In the genomic region with DNA sequence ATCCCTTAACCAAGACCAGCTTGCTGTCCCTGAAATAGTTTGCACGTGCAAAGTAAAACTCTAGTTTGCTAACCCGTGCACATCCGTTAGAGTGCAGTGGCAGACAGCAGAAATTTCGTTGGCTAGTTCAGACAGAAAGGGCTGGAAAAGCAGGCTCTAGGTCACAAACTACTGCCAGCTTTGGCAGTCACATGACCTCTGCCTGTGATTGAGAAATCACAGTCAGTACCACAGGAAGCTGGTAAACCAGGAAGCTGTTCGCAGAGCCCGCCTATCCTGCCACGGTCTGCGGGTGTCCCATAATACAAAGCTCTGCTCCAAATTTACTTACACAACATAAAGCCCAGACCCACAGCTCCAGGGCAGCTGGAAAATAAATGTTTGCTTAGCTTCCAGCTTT, we compare ENCODE assay signal across 8 mouse cellular contexts. TPM values are rescaled to one million over a fixed set of nuclear protein-coding genes. Genes with fewer than 3 reads are reported as not detected.
DNase-seq lines count a peak whose midpoint lies in the region; ATAC-seq and TF ChIP-seq lines count a peak whose summit lies in the region.
"Had no signal": no experiment of that assay in that cellular context is flagged by ENCODE, and none has a peak within 500 bp of the region (broad histone marks: within the 10 kb centered on the region; RNA-seq: fewer than 3 reads in every experiment).

No protein-coding gene starts in this region.

- WGBS in heart, embryonic 15.5 days: 55% methylated on average over 8 of the region's 8 CpGs
- WGBS in liver, adult 2 months: 2% methylated on average over 8 of the region's 8 CpGs
- WGBS in stomach, embryonic 14.5 days: 57% methylated on average over 8 of the region's 8 CpGs

- peaks cover 5% of the 10 kb centered on the region; the same call in 1 of the 2 replicates for H3K9me3 ChIP-seq in ES-Bruce4 (replicated peaks; ENCODE audit: control insufficient read depth, insufficient read depth, low read length, poor library complexity, severe bottlenecking)
- no peaks in the 10 kb centered on the region for H3K9me3 ChIP-seq in heart, embryonic 15.5 days (replicated peaks)
- H3K9me3 ChIP-seq in stomach, embryonic 14.5 days (ENCODE audit: control insufficient read depth, low read depth, low read length): no peaks in the 10 kb centered on the region

- no peak for TF ChIP-seq CTCF in C2C12 (IDR thresholded peaks at IDR 0.05; ENCODE audit: control insufficient read depth, insufficient read depth, insufficient read length)
- no peak for TF ChIP-seq CTCF in ES-Bruce4 (IDR thresholded peaks at IDR 0.05; ENCODE audit: low read depth, low read length)
- no peak for TF ChIP-seq CTCF in liver, adult 2 months (IDR thresholded peaks at IDR 0.05; ENCODE audit: low read depth, low read length)

- no peak for TF ChIP-seq POLR2A in ES-Bruce4 (IDR thresholded peaks at IDR 0.05; ENCODE audit: insufficient read depth, low read length)
- 0 out of 2 replicates have a peak, but pooled peaks have one; percentile 30 for TF ChIP-seq POLR2A in liver, adult 2 months (IDR thresholded peaks at IDR 0.05; ENCODE audit: extremely low read depth, insufficient read depth, low read length)

- TF ChIP-seq EP300 in ES-Bruce4 (IDR thresholded peaks at IDR 0.05; ENCODE audit: insufficient read depth, low read depth, low read length): no peak

- H3K27me3 ChIP-seq in C2C12 (ENCODE audit: control insufficient read depth, insufficient read depth, insufficient read length) (peaks cover 39% of the 10 kb centered on the region), ES-Bruce4 (ENCODE audit: control insufficient read depth, insufficient read depth, low read length, poor library complexity, severe bottlenecking) (no peaks in the 10 kb centered on the region)
- peaks cover 9% of the 10 kb centered on the region for H3K27me3 ChIP-seq in heart, embryonic 15.5 days
- no peaks in the 10 kb centered on the region for H3K27me3 ChIP-seq in liver, adult 2 months (ENCODE audit: control insufficient read depth, insufficient read depth, low read length)
- H3K27me3 ChIP-seq in stomach, embryonic 14.5 days (ENCODE audit: control insufficient read depth, insufficient read depth, low read length): no peaks in the 10 kb centered on the region

- H3K36me3 ChIP-seq in C2C12 (ENCODE audit: control insufficient read depth, insufficient read depth): no peaks in the 10 kb centered on the region
- H3K36me3 ChIP-seq in ES-Bruce4 (ENCODE audit: control insufficient read depth, insufficient read depth, low read length, poor library complexity, severe bottlenecking): no peaks in the 10 kb centered on the region
- no peaks in the 10 kb centered on the region for H3K36me3 ChIP-seq in heart, embryonic 15.5 days
- no peaks in the 10 kb centered on the region for H3K36me3 ChIP-seq in liver, adult 2 months (ENCODE audit: control insufficient read depth, insufficient read depth, low read length)
- H3K36me3 ChIP-seq in stomach, embryonic 14.5 days (ENCODE audit: control insufficient read depth, insufficient read depth, low read length): no peaks in the 10 kb centered on the region

- intact Hi-C loops in left cerebral cortex, postnatal 4 days (cut with DNase I): no loop called here

- no peaks in the 10 kb centered on the region for H3K4me1 ChIP-seq in ES-Bruce4 (ENCODE audit: control insufficient read depth, insufficient read depth, low read length)
- H3K4me1 ChIP-seq in heart, embryonic 15.5 days (replicated peaks): no peaks in the 10 kb centered on the region
- H3K4me1 ChIP-seq in liver, adult 2 months (ENCODE audit: control insufficient read depth, insufficient read depth, low read length): no peaks in the 10 kb centered on the region
- no peaks in the 10 kb centered on the region for H3K4me1 ChIP-seq in stomach, embryonic 14.5 days (ENCODE audit: control insufficient read depth, insufficient read depth, low read length)

- peak; percentile 93 for DNase-seq in liver, adult 2 months (ENCODE audit: extremely low read depth, low read depth, low spot score)
- DNase-seq in left cerebral cortex, postnatal 4 days: no peak
- no peak for DNase-seq in thymus, postnatal 36 days

- H3K4me3 ChIP-seq in C2C12 (ENCODE audit: insufficient read depth, poor library complexity, severe bottlenecking) (no peak overlapping the region), ES-Bruce4 (ENCODE audit: low read depth, low read length) (no peak overlapping the region)
- H3K4me3 ChIP-seq in heart, embryonic 15.5 days: no peak overlapping the region
- H3K4me3 ChIP-seq in liver, adult 2 months (ENCODE audit: insufficient read depth, low read depth, low read length): peak overlapping the region; percentile 9; the same call in 1 of the 2 replicates
- no peak overlapping the region for H3K4me3 ChIP-seq in stomach, embryonic 14.5 days (ENCODE audit: low read depth, low read length)

- 0 out of 2 replicates have a peak overlapping the region, but pooled peaks have one; percentile 35 for H3K9ac ChIP-seq in ES-Bruce4 (ENCODE audit: low read depth, poor library complexity, severe bottlenecking)
- no peak overlapping the region for H3K9ac ChIP-seq in heart, embryonic 15.5 days
- peak overlapping the region; percentile 22; the same call in 1 of the 2 replicates for H3K9ac ChIP-seq in liver, adult 2 months (ENCODE audit: low read depth, low read length)
- H3K9ac ChIP-seq in stomach, embryonic 14.5 days (replicated peaks; ENCODE audit: low read depth, low read length): no peak overlapping the region

- ATAC-seq in heart, embryonic 15.5 days (replicated peaks; ENCODE audit: insufficient number of reproducible peaks, insufficient read depth, low FRiP score, low read depth): peak; percentile 54; the same call in 1 of the 2 replicates
- ATAC-seq in stomach, embryonic 14.5 days (ENCODE audit: insufficient number of reproducible peaks, insufficient read depth, low FRiP score, low read depth): peak; percentile 50; the same call in 1 of the 2 replicates

- H3K79me3 ChIP-seq in C2C12 (ENCODE audit: low read depth): no peaks in the 10 kb centered on the region

- H3ac ChIP-seq in C2C12 (ENCODE audit: control insufficient read depth, insufficient read length, low read depth): no peak overlapping the region

- H3K4me2 ChIP-seq in heart, embryonic 15.5 days: no peak overlapping the region
- no peak overlapping the region for H3K4me2 ChIP-seq in stomach, embryonic 14.5 days (replicated peaks; ENCODE audit: low read depth, low read length)

- H3K79me2 ChIP-seq in C2C12 (ENCODE audit: control insufficient read depth, insufficient read depth): no peaks in the 10 kb centered on the region
- no peaks in the 10 kb centered on the region for H3K79me2 ChIP-seq in liver, adult 2 months (ENCODE audit: control insufficient read depth, insufficient read depth, low read length)

- H3K27ac ChIP-seq in ES-Bruce4 (ENCODE audit: insufficient read depth, low read length): no peak overlapping the region
- H3K27ac ChIP-seq in heart, embryonic 15.5 days: peak overlapping the region; percentile 39
- peak overlapping the region; percentile 81 for H3K27ac ChIP-seq in liver, adult 2 months (replicated peaks; ENCODE audit: insufficient read depth, low read depth, low read length)
- peak overlapping the region; percentile 36; the same call in 1 of the 2 replicates for H3K27ac ChIP-seq in stomach, embryonic 14.5 days (ENCODE audit: low read length)

TF ChIP-seq in C2C12, 6 proteins besides CTCF, POLR2A, EP300 and RAD21:
- TF ChIP-seq FOSL1 (IDR thresholded peaks at IDR 0.05; ENCODE audit: insufficient read depth, low read length, poor library complexity, severe bottlenecking) (no peak), MAX (IDR thresholded peaks at IDR 0.05) (no peak), MYOG (IDR thresholded peaks at IDR 0.05; ENCODE audit: control insufficient read depth, extremely low read depth, insufficient read length) (no peak), CEBPB (IDR thresholded peaks at IDR 0.05; ENCODE audit: low read depth) (peak; percentile 85), USF1 (IDR thresholded peaks at IDR 0.05; ENCODE audit: low read depth) (peak; percentile 81), MYOD1 (IDR thresholded peaks at IDR 0.05; ENCODE audit: control insufficient read depth, insufficient read length, low read depth) (no peak)
TF ChIP-seq in C2C12: peak in this region for 2.

RNA-seq across cellular contexts. Expression of gene Ankrd33, which starts 2.4 kb away (rescaled TPM):
- not detected for polyA plus RNA-seq in C2C12 (2012; fragmentation: generic; extraction: Trizol)
- polyA plus RNA-seq in ES-Bruce4 (2011; ENCODE audit: insufficient read depth, insufficient read length, low read depth, missing spikeins): not detected in 2 replicates
- not detected in 2 replicates for polyA plus RNA-seq in heart, embryonic 15.5 days (2015; fragmentation: Nextera tagmentation; extraction: Ambion mirVana)
- total RNA-seq in liver, adult 2 months (2014; rRNA removed): not detected in 2 replicates
- not detected in 2 replicates for polyA plus RNA-seq in liver, adult 2 months (2012; rRNA removed)
- not detected in 2 replicates for polyA plus RNA-seq in stomach, embryonic 14.5 days (2014; fragmentation: Nextera tagmentation; extraction: Ambion mirVana)
- not detected for total RNA-seq in left cerebral cortex, postnatal 4 days (2021)
- total RNA-seq: gastrocnemius, postnatal 36 days had no signal

RNA-seq across cellular contexts. Expression of gene Acvrl1, which starts 15.1 kb away (rescaled TPM):
- polyA plus RNA-seq in C2C12 (2012; fragmentation: generic; extraction: Trizol) (0.05 TPM), ES-Bruce4 (2011; ENCODE audit: insufficient read depth, insufficient read length, low read depth, missing spikeins) (2.7 and 2.9 TPM in 2 replicates)
- 13.1 and 17.1 TPM in 2 replicates for polyA plus RNA-seq in heart, embryonic 15.5 days (2015; fragmentation: Nextera tagmentation; extraction: Ambion mirVana)
- total RNA-seq in liver, adult 2 months (2014; rRNA removed): 3.0 and 4.4 TPM in 2 replicates
- polyA plus RNA-seq in liver, adult 2 months (2012; rRNA removed): 2.3 and 4.0 TPM in 2 replicates
- polyA plus RNA-seq in stomach, embryonic 14.5 days (2014; fragmentation: Nextera tagmentation; extraction: Ambion mirVana): 15.6 and 16.9 TPM in 2 replicates
- 1 to 10 TPM; 8.4 to 9.7 TPM for total RNA-seq in left cerebral cortex, postnatal 4 days (2021)

RNA-seq across cellular contexts. Expression of gene Fignl2, which starts 34.8 kb away (rescaled TPM):
- polyA plus RNA-seq in C2C12 (2012; fragmentation: generic; extraction: Trizol) (0.01 TPM), ES-Bruce4 (2011; ENCODE audit: insufficient read depth, insufficient read length, low read depth, missing spikeins) (25.6 and 27.4 TPM in 2 replicates)
- 0.03 and 0.10 TPM in 2 replicates for polyA plus RNA-seq in heart, embryonic 15.5 days (2015; fragmentation: Nextera tagmentation; extraction: Ambion mirVana)
- total RNA-seq in liver, adult 2 months (2014; rRNA removed): 1.8 and 2.3 TPM in 2 replicates
- 6.4 and 6.9 TPM in 2 replicates for polyA plus RNA-seq in liver, adult 2 months (2012; rRNA removed)
- 0.38 and 0.41 TPM in 2 replicates for polyA plus RNA-seq in stomach, embryonic 14.5 days (2014; fragmentation: Nextera tagmentation; extraction: Ambion mirVana)
- total RNA-seq in left cerebral cortex, postnatal 4 days (2021): 1 to 10 TPM in 1 of 2 experiments, under 1 TPM in 1; 0.70 to 1.0 TPM

Comparison
In these comparisons a context has a peak if more than half of its experiments do, and no peak if none do; other contexts are left out.
1. H3K9ac ChIP-seq: peak in ES-Bruce4 (single experiment) and liver, adult 2 months (single experiment); none in heart, embryonic 15.5 days (single experiment) and stomach, embryonic 14.5 days (single experiment).